Mouse (Mus musculus): ENCODE measurements around the gene Slc35f6. TPM values are rescaled to one million over a fixed set of nuclear protein-coding genes. Genes with fewer than 3 reads are reported as not detected.

Slc35f6 gene
- 48.2 and 80.2 TPM in 2 replicates for polyA plus RNA-seq (2012; rRNA removed)

- Histone ChIP-seq H3K4me1 (ENCODE audit: control insufficient read depth, insufficient read depth, insufficient read length, low read length) (peaks cover 19% of the 10 kb centered on the region; the same call in 1 of the 2 replicates), H3K27me3 (ENCODE audit: control insufficient read depth, insufficient read depth, low read length) (no peaks in the 10 kb centered on the region), H3K36me3 (ENCODE audit: control insufficient read depth, insufficient read depth, low read length) (0 out of 2 replicates have a peak, but pooled peaks cover 2% of the 10 kb centered on the region), H3K4me3 (ENCODE audit: low read depth, low read length) (peak within 1 kb of the TSS; percentile 82), H3K27ac (ENCODE audit: insufficient read depth, low read depth, low read length) (peak within 1 kb of the TSS; percentile 43)
- TF ChIP-seq POLR2A (IDR thresholded peaks at IDR 0.05; ENCODE audit: low read depth, low read length) = peak; percentile 80; the same call in 1 of the 2 replicates
- no peak for TF ChIP-seq CTCF (IDR thresholded peaks at IDR 0.05; ENCODE audit: extremely low read depth, insufficient read length, insufficient replicate concordance, low read depth, low read length)
- under 1% methylated on average over 38 of the region's 38 CpGs for WGBS
Observed at GRCm38 (mm10) chr5:30647815-30648560, at the start of gene Slc35f6. Gene Slc35f6 (plus strand): TSS chr5:30647933.

GRCm38 (mm10) chr5:30601397-30601796, 46.3 kb upstream of the Slc35f6 start:
- Histone ChIP-seq H3K4me3 (ENCODE audit: low read depth, low read length) (no peak overlapping the region), H3K4me1 (ENCODE audit: control insufficient read depth, insufficient read depth, insufficient read length, low read length) (no peaks in the 10 kb centered on the region), H3K27me3 (ENCODE audit: control insufficient read depth, insufficient read depth, low read length) (no peaks in the 10 kb centered on the region), H3K36me3 (ENCODE audit: control insufficient read depth, insufficient read depth, low read length) (no peaks in the 10 kb centered on the region), H3K27ac (ENCODE audit: insufficient read depth, low read depth, low read length) (no peak overlapping the region)
- TF ChIP-seq CTCF (IDR thresholded peaks at IDR 0.05; ENCODE audit: extremely low read depth, insufficient read length, insufficient replicate concordance, low read depth, low read length) (no peak), POLR2A (IDR thresholded peaks at IDR 0.05; ENCODE audit: low read depth, low read length) (no peak)
- 24% methylated on average over 4 of the region's 4 CpGs for WGBS

- Histone ChIP-seq H3K4me3 (ENCODE audit: low read depth, low read length) (no peak overlapping the region), H3K36me3 (ENCODE audit: control insufficient read depth, insufficient read depth, low read length) (no peaks in the 10 kb centered on the region), H3K27ac (ENCODE audit: insufficient read depth, low read depth, low read length) (no peak overlapping the region), H3K27me3 (ENCODE audit: control insufficient read depth, insufficient read depth, low read length) (no peaks in the 10 kb centered on the region), H3K4me1 (ENCODE audit: control insufficient read depth, insufficient read depth, insufficient read length, low read length) (no peaks in the 10 kb centered on the region)
- TF ChIP-seq POLR2A (IDR thresholded peaks at IDR 0.05; ENCODE audit: low read depth, low read length) (no peak), CTCF (IDR thresholded peaks at IDR 0.05; ENCODE audit: extremely low read depth, insufficient read length, insufficient replicate concordance, low read depth, low read length) (no peak)
- 73% methylated on average over 3 of the region's 3 CpGs for WGBS
Observed at GRCm38 (mm10) chr5:30603255-30603654, 44.5 kb upstream of the Slc35f6 start.

GRCm38 (mm10) chr5:30603926-30604325, 43.8 kb upstream of the Slc35f6 start:
- WGBS = 71% methylated on average over 4 of the region's 4 CpGs
- no peaks in the 10 kb centered on the region for H3K36me3 ChIP-seq (ENCODE audit: control insufficient read depth, insufficient read depth, low read length)
- H3K27me3 ChIP-seq (ENCODE audit: control insufficient read depth, insufficient read depth, low read length) = no peaks in the 10 kb centered on the region
- no peak overlapping the region for H3K4me3 ChIP-seq (ENCODE audit: low read depth, low read length)
- TF ChIP-seq POLR2A (IDR thresholded peaks at IDR 0.05; ENCODE audit: low read depth, low read length) (no peak), CTCF (IDR thresholded peaks at IDR 0.05; ENCODE audit: extremely low read depth, insufficient read length, insufficient replicate concordance, low read depth, low read length) (no peak)
- H3K27ac ChIP-seq (ENCODE audit: insufficient read depth, low read depth, low read length) = no peak overlapping the region
- H3K4me1 ChIP-seq (ENCODE audit: control insufficient read depth, insufficient read depth, insufficient read length, low read length) = no peaks in the 10 kb centered on the region

GRCm38 (mm10) chr5:30604769-30605188, 43.0 kb upstream of the Slc35f6 start:
- Histone ChIP-seq H3K27ac (ENCODE audit: insufficient read depth, low read depth, low read length) (no peak overlapping the region), H3K4me3 (ENCODE audit: low read depth, low read length) (no peak overlapping the region), H3K4me1 (ENCODE audit: control insufficient read depth, insufficient read depth, insufficient read length, low read length) (no peaks in the 10 kb centered on the region), H3K27me3 (ENCODE audit: control insufficient read depth, insufficient read depth, low read length) (no peaks in the 10 kb centered on the region), H3K36me3 (ENCODE audit: control insufficient read depth, insufficient read depth, low read length) (no peaks in the 10 kb centered on the region)
- 70% methylated on average over 8 of the region's 8 CpGs for WGBS
- TF ChIP-seq CTCF (IDR thresholded peaks at IDR 0.05; ENCODE audit: extremely low read depth, insufficient read length, insufficient replicate concordance, low read depth, low read length) = no peak
- no peak for TF ChIP-seq POLR2A (IDR thresholded peaks at IDR 0.05; ENCODE audit: low read depth, low read length)

- WGBS = 58% methylated on average over 6 of the region's 6 CpGs
- H3K27me3 ChIP-seq (ENCODE audit: control insufficient read depth, insufficient read depth, low read length) = no peaks in the 10 kb centered on the region
- H3K4me3 ChIP-seq (ENCODE audit: low read depth, low read length) = no peak overlapping the region
- H3K36me3 ChIP-seq (ENCODE audit: control insufficient read depth, insufficient read depth, low read length) = no peaks in the 10 kb centered on the region
- no peak for TF ChIP-seq CTCF (IDR thresholded peaks at IDR 0.05; ENCODE audit: extremely low read depth, insufficient read length, insufficient replicate concordance, low read depth, low read length)
- TF ChIP-seq POLR2A (IDR thresholded peaks at IDR 0.05; ENCODE audit: low read depth, low read length) = no peak
- no peaks in the 10 kb centered on the region for H3K4me1 ChIP-seq (ENCODE audit: control insufficient read depth, insufficient read depth, insufficient read length, low read length)
- H3K27ac ChIP-seq (ENCODE audit: insufficient read depth, low read depth, low read length) = no peak overlapping the region
Observed at GRCm38 (mm10) chr5:30605649-30606048, 42.1 kb upstream of the Slc35f6 start.

- Histone ChIP-seq H3K4me1 (ENCODE audit: control insufficient read depth, insufficient read depth, insufficient read length, low read length) (no peaks in the 10 kb centered on the region), H3K27ac (ENCODE audit: insufficient read depth, low read depth, low read length) (no peak overlapping the region), H3K27me3 (ENCODE audit: control insufficient read depth, insufficient read depth, low read length) (no peaks in the 10 kb centered on the region), H3K4me3 (ENCODE audit: low read depth, low read length) (no peak overlapping the region), H3K36me3 (ENCODE audit: control insufficient read depth, insufficient read depth, low read length) (no peaks in the 10 kb centered on the region)
- TF ChIP-seq POLR2A (IDR thresholded peaks at IDR 0.05; ENCODE audit: low read depth, low read length) (no peak), CTCF (IDR thresholded peaks at IDR 0.05; ENCODE audit: extremely low read depth, insufficient read length, insufficient replicate concordance, low read depth, low read length) (no peak)
- 58% methylated on average over 16 of the region's 16 CpGs for WGBS
Observed at GRCm38 (mm10) chr5:30606424-30607073, 41.2 kb upstream of the Slc35f6 start.

All from small intestine, adult 2 months (tissue).